Mouse (Mus musculus) embryonic fibroblast, embryonic 13.5 days (primary cell): ENCODE results near the gene Rftn1.

Experiments
- CTCF ChIP-seq: IDR thresholded peaks from 2 replicates; pipeline ENCODE4 v1.5.1; 2011; ENCODE audit warnings: mild to moderate bottlenecking, control low read depth, low read length, moderate library complexity, borderline replicate concordance; ENCODE audit not compliant: insufficient read depth
- POLR2A ChIP-seq: IDR thresholded peaks from 2 replicates; pipeline ENCODE4 v1.6.1; 2011; ENCODE audit warnings: low read depth, mild to moderate bottlenecking, control low read depth, low read length, moderate library complexity

- TF ChIP-seq POLR2A (no peak), CTCF (no peak)
Observed at GRCm38 (mm10) chr17:50211816-50212215, 21.3 kb upstream of the Rftn1 start.
